Mouse (Mus musculus): Measurements from ENCODE around the gene Arhgef26.

DNA sequence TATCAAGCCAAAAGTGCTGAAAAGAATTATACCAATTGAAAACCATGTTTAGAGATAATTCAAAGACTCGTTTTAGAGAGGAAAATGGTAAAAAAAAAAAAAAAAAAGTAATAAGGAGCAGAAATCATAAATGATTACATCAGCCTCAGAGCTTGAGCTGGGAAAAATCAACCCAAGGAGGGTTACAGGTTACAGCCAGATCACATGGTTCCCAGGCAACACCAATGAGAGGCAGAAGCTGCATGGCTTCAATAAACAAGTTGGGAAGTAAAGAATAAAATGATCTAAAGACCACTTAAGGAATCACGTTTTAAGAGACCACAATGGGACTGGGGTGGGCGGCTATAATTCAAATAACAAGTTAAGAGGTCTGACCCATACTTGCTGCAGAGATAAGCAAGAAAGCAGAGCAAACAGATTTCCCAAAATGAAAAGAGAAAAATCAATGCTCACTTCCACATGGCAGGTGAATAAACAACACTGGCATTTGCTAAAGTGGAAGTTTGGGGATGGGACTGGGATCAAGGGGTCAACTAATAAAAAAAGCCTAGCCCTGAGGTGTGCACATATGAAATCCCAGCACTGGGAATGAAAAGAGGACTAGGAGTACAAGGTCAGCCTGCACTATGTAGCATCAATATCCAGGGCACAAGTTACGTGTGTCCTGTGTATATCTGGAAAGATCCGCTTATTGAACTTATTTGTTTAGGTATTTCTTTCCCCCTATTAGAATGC is 167.2 kb downstream of the Arhgef26 start:
- TF ChIP-seq CTCF (IDR thresholded peaks at IDR 0.05; ENCODE audit: low read depth, low read length) = no peak
- TF ChIP-seq POLR2AphosphoS5 (IDR thresholded peaks at IDR 0.05; ENCODE audit: insufficient replicate concordance, low read depth, low read length) = no peak
- no peak for TF ChIP-seq GATA1 (IDR thresholded peaks at IDR 0.05; ENCODE audit: borderline replicate concordance, low read length)
- no peak for TF ChIP-seq TAL1 (conservative IDR thresholded peaks at IDR 0.05; ENCODE audit: low read depth, low read length)

Data from G1E (cell line).